Mouse (Mus musculus) adipocyte (in vitro differentiated cells): ENCODE data around the gene Fbxw10.

Source experiments
- DNase-seq: peaks from one replicate; pipeline ENCODE4 v3.0.0-alpha.2; 2016; ENCODE audit warnings: low spot score

Gene Fbxw10

DNA sequence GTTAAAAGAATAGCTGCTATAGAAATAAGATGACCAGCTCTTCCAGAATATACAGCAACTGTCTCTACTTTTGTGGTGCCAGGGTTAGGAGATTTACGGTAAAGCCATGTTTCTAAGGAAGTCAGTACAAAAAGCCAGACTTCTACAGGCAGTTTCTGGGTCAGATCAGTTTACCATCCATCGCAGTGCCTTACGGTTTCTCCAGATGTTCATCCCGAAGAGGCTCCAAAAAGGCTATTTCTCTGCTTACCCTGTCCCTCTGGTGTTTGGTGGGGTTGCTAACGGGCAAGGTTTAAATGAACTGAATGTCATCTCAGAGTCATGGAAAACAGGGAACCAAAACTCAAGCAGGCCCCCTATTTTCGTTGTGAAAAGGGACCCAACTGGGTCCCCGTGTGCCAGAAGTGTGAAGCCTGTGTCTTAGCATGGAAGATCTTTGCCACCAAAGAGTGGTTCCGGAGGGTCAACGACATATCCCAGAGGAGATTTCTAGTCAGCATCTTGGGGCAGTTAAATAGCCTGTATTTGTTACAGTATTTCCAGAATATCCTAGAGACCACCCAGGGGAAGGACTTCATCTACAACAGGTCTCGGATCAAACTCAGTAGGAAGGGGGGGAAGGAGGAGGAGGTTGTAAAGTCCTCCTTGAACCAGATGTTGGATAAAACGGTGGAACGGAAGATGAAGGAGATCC, at the start of gene Fbxw10:
Gene Fbxw10 (plus strand): TSS at position 109 of the 694 bp plus-strand sequence.
- peak; percentile 43 for DNase-seq

DNA sequence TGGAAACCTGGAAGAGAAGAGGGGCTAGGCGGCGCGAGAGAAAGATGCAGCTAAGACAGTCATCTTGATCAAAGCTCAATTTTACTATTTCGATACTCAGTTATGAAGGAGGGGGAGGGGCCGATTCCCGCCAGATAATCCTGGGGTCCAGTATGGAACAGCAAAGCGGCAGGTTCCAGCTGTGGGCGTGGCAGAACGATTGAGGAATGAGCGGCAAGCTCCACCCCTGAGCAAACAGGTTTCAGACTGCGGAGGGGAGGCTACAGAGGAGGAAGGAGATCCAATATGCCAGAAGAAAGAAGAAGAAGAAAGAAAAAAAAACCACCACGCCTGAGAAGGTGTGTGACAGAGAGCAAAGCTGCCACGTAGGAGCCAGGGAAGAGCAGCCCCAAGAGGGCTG, 42.8 kb upstream of the Fbxw10 start:
- no peak for DNase-seq

- no peak for DNase-seq
Measured at GRCm38 (mm10) chr11:62807965-62808364, 38.9 kb upstream of the Fbxw10 start.

DNA sequence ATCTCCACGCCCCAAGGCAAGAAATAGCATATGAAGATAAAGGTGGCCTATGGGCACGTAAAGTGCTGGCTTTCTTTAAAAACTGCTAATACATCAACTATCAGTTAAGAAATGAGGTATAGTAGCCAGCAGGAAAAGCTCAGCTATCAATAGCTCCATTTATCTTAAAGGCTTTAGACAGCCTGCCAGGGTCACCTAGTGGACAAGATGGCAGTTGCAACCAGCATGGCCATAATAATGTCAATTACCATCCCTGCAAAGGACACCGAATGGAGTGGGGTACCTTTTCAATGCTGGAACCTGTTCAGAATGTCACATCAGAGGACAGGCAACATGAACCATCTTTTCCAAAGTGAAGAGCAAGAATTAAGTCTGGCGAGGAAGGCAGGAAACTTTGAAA, 37.7 kb upstream of the Fbxw10 start:
- DNase-seq: no peak

GRCm38 (mm10) chr11:62812268-62812667, 34.6 kb upstream of the Fbxw10 start:
- no peak for DNase-seq

DNA sequence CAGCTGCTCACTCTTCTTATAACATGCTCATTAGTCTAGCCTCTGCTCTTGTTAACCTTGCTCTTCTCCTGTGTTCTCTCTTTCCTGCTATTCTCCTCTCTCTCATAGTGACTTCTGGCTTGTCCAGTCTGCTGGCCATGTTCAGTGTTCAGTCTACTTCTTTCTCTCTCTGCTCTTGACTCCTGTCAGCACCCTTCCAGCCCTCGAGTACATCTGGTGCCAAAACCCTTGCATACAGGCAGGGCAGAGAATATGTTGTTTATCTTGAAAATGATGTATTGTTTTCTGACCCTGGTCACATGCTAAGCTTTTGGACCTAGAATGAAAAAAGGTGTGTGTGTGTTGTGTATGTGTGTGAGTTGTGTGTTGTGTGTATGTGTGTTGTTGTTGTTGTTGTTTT, 33.4 kb upstream of the Fbxw10 start:
- peak; percentile 14 for DNase-seq

DNA sequence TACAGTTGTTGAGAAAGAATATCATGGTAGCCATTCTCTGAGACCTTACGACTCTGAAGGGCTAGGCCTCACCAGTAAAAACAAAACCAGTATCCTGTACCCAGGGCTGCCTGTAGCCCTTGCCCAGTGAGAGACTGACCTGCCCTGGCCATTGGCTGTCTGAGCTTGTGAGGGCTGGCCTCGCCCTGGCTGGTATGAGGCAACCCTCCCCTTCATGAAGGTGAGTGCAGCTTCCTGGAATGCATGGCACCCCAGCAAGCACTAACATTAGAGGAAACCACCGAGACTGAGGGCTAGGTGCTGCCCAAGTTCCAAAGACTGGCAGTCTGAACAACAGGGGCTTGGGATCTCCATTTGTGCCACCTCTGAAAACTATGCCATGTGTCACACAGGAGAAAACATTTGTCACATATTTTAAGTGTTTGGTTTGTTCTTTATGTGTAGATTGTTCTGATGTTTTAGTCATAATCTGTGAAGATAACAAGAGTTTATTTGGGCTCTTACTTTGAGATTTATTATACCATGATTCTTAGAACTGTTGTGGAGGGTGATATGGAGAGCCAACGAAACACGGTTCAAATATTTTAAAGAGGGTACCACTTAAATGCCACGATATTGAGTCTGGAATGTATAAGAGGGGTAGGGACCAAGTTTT, 32.8 kb upstream of the Fbxw10 start:
- DNase-seq: no peak

- DNase-seq: no peak
Measured at GRCm38 (mm10) chr11:62814625-62815024, 32.2 kb upstream of the Fbxw10 start.

DNA sequence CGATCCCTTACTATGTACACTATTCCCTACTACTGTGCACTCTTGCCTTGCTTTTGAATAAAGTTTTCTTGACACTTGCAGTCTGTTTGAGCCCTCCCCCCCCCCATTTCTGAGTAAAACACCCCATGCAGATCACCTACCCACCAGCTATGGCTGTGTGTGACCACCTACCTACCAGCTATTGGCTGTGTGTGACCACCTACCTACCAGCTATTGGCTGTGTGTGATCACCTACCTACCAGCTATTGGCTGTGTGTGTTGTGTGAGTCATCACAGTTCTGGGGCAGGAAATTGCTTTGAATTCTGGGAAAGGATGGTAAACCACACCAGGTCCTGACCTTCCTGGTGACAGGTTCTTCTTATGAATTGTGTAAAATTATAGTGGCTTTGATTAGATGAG, 31.4 kb upstream of the Fbxw10 start:
- no peak for DNase-seq

- no peak for DNase-seq
Measured at GRCm38 (mm10) chr11:62816591-62816990, 30.3 kb upstream of the Fbxw10 start.

DNA sequence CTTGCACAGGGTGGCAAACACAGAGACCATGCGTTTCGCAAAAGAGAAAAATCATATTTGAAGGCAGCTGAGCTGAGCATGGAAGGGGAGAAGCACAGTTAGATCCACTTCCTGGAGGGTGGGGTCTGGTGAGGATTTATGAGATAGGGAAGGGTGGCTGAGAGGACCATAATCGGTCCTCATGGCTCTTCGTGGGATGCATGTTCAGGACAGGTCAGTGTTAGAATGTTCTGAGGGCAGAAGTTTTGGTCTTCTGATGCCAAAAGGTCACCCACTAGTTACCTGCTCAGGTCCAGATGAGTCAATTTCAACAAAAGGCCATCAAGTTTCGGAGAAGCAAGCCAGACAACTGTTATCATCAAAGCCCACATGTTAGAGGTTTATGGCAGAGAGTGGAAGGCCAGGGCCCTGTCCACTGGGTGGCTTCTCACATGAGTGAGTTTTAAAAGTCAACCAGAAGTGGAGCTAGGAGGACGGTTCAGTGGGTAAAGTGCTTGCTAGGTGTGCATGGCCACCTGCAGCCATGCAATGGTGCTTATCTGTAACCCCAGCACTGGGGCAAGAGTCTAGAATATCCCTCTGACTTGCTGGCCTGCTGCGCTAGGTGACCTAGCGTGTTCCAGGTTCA, 27.7 kb upstream of the Fbxw10 start:
- no peak for DNase-seq

GRCm38 (mm10) chr11:62820059-62820541, 26.8 kb upstream of the Fbxw10 start, which contains the start of gene Trim16:
Trim16 (plus strand) TSS chr11:62820231.
- DNase-seq: peak; percentile 96

DNA sequence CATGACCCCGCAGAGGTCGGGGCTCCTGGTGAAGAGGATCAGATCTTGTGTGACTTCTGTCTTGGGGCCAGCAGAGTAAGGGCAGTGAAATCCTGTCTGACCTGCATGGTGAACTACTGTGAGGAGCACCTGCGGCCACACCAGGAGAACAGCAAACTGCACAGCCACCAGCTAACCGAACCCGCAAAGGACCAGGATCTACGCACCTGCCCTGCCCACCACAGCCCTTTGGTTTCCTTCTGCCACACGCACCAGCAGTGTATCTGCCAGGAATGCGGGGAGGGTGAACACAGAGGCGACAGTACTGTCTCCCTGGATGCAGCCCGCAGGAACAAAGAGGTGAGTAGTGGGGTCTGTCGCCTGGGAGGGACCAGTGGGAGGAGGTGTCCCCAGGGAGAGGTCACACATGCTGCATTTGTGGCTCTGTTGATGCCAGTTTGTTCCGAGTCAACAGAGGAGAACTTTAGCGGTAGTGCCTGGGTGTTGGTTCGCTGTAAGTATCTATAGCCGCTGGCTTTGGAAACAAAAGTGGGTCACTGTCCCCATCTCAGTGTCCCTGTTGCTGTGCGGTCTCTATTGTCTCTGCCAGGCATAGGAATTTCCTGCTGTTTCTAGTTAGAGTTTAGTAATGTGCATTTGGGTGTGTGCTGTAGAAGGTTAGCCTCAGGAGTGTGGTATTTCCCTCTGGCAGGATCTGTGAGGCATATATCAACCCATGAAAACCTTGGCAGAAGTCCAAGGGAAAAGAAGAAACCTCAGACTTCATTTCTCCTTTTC, 26.0 kb upstream of the Fbxw10 start:
- DNase-seq: peak; percentile 55

GRCm38 (mm10) chr11:62821893-62822292, 25.0 kb upstream of the Fbxw10 start:
- DNase-seq: no peak

DNA sequence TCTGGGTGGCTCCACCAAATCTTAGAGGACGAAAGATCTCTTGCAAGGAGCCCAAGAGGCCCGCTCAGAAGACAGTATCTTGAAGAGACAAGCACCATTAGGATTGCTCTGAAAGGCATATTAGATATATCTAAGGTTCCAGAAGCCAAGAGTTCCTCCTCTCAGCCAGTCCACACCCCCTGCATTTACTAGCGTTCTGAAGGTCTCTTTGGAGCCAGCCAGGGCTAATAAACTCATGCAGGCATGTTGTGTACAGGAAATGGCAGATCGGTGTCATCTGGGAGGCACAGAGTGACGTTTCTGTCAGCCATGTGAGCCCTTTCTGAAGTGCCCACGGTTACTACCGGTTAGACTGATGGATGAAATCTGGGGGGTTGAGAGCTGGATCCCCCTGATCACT, 22.7 kb upstream of the Fbxw10 start:
- DNase-seq: no peak

DNA sequence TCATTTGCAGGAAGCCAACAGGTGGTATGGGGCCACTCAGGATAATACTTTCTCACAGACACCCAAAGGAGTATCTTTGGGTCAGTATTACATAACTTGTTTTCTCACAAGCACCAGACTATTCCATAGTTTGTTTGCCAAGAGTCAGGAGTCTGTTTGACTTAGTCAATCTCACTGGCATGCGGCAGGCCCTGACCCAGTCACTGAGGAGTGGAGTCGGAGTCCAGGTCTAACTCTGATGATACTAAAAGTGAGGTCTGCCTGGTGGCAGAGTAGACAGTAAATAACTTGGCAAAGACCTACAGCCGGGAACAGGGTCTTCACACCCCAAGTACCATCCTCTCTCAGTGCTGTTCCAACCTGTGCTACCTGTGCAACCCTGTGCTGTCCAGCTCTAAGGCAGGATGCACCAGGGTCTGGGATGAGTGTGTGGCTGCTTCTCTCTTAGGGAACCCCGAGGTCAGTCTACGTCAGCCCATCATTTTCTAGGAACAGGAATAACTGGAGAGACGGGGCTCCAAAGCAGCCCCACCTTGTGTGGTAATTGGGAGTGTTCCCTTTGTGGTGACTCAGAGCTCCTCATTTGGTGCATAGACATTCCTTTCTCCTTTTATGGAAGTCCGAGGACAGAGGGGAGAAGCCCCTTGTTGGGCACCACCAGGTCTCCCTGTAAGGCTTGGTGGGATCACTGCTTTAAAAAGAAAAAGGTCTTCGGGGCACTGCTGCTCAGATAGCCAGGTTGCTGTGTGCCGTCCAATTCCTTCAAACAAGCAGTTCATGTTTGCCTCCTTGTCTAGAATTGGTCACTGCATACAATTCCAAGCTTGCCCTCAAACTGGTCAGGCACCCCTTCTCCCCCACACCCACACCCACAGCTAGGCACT, 21.4 kb upstream of the Fbxw10 start:
- no peak for DNase-seq

GRCm38 (mm10) chr11:62826106-62826733, 20.6 kb upstream of the Fbxw10 start:
- peak; percentile 30 for DNase-seq

GRCm38 (mm10) chr11:62827135-62827534, 19.7 kb upstream of the Fbxw10 start:
- no peak for DNase-seq

- DNase-seq: no peak
Measured at GRCm38 (mm10) chr11:62827911-62828310, 19.0 kb upstream of the Fbxw10 start.

DNA sequence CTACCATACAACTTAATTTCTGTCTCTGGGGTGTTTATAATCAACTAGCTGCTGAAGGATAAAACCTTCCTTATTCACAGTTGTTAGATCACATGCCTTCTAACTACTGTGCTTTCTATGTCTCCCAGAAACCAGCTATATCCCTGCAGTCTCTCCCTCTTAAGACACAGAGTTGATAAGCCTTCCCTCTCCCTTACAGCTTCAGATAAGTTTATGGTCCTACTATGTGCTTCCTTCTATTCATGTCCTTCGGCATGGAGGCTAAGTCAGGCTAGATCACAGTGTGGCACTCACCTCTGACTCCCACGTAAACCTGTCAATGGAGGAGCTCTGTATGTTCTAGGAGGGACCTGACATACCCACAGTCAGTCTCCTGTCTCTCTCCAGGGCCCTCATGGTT, 16.5 kb upstream of the Fbxw10 start:
- no peak for DNase-seq

DNA sequence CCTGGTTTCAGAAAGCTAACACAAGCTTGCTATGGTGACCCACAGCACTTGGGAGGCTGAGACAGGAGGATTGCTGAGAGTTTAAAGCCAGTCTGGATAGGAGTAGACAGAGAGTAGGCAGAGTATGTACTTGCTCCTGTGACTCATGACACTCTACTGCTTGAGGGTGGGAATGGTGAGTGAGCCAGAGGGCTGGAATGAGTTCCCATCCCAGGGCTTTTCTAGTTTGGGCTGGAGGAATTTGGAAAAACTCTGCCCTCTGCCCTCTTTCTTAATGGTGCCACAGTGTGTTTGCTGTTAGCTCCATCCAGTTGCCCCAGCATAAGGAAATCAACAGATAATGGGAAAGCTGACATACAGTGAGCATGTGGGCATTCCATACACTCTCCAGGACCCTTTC, 15.0 kb upstream of the Fbxw10 start:
- DNase-seq: peak; percentile 50
